Mouse (Mus musculus): Measurements from ENCODE around the gene Eml3. TPM values are rescaled to one million over a fixed set of nuclear protein-coding genes. Genes with fewer than 3 reads are reported as not detected.

Gene Eml3
- polyA plus RNA-seq, 1 experiment from 2014 or later, result 12.8 TPM

- WGBS, result under 1% methylated on average over 46 of the region's 46 CpGs
- peak overlapping the region; percentile 94 for H3K9ac ChIP-seq
Measured at GRCm38 (mm10) chr19:8942276-8942964, 13.1 kb downstream of the Eml3 start.

GRCm38 (mm10) chr19:8943047-8943446 is 13.7 kb downstream of the Eml3 start:
- Histone ChIP-seq H3K4me3 (peak overlapping the region; percentile 92), H3K4me2 (peak overlapping the region; percentile 66), H3K27me3 (no peaks in the 10 kb centered on the region), H3K4me1 (replicated peaks) (peaks cover 37% of the 10 kb centered on the region), H3K9me3 (no peaks in the 10 kb centered on the region), H3K36me3 (peaks cover 31% of the 10 kb centered on the region), H3K27ac (replicated peaks) (peak overlapping the region; percentile 90; the same call in 1 of the 2 replicates), H3K9ac (peak overlapping the region; percentile 94)
- ATAC-seq (ENCODE audit: low FRiP score, low read depth), result no peak
- WGBS, result 66% methylated on average over 2 of the region's 2 CpGs

More at GRCm38 (mm10) chr19:8942276-8942964, 13.1 kb downstream of the Eml3 start:
- Histone ChIP-seq H3K27me3 (no peaks in the 10 kb centered on the region), H3K4me2 (peak overlapping the region; percentile 66), H3K4me3 (peak overlapping the region; percentile 92), H3K36me3 (peaks cover 24% of the 10 kb centered on the region), H3K4me1 (replicated peaks) (peaks cover 37% of the 10 kb centered on the region), H3K9me3 (no peaks in the 10 kb centered on the region), H3K27ac (replicated peaks) (peak overlapping the region; percentile 90)
- ATAC-seq (ENCODE audit: low FRiP score, low read depth), result peak; percentile 29; the same call in 1 of the 2 replicates

- 60% methylated on average over 5 of the region's 5 CpGs for WGBS
- H3K27ac ChIP-seq (replicated peaks), result no peak overlapping the region
- H3K36me3 ChIP-seq, result peaks cover 41% of the 10 kb centered on the region
- peak overlapping the region; percentile 13 for H3K4me3 ChIP-seq
- H3K9ac ChIP-seq, result 0 out of 2 replicates have a peak overlapping the region, but pooled peaks have one; percentile 94
- no peaks in the 10 kb centered on the region for H3K27me3 ChIP-seq
- H3K4me2 ChIP-seq, result peak overlapping the region; percentile 66; the same call in 1 of the 2 replicates
- H3K9me3 ChIP-seq, result no peaks in the 10 kb centered on the region
- H3K4me1 ChIP-seq (replicated peaks), result peaks cover 37% of the 10 kb centered on the region
- ATAC-seq (ENCODE audit: low FRiP score, low read depth), result no peak
Measured at GRCm38 (mm10) chr19:8944062-8944461, 14.7 kb downstream of the Eml3 start.

- no peak for ATAC-seq (ENCODE audit: low FRiP score, low read depth)
- H3K4me2 ChIP-seq, result peak overlapping the region; percentile 66
- H3K36me3 ChIP-seq, result peaks cover 45% of the 10 kb centered on the region
- no peak overlapping the region for H3K4me3 ChIP-seq
- no peak overlapping the region for H3K27ac ChIP-seq (replicated peaks)
- peaks cover 37% of the 10 kb centered on the region for H3K4me1 ChIP-seq (replicated peaks)
- no peaks in the 10 kb centered on the region for H3K27me3 ChIP-seq
- 32% methylated on average over 5 of the region's 5 CpGs for WGBS
- H3K9me3 ChIP-seq, result no peaks in the 10 kb centered on the region
- H3K9ac ChIP-seq, result 0 out of 2 replicates have a peak overlapping the region, but pooled peaks have one; percentile 12
Measured at GRCm38 (mm10) chr19:8944750-8945149, 15.4 kb downstream of the Eml3 start.

GRCm38 (mm10) chr19:8945251-8945650 is 15.9 kb downstream of the Eml3 start:
- Histone ChIP-seq H3K9me3 (no peaks in the 10 kb centered on the region), H3K9ac (no peak overlapping the region), H3K4me3 (no peak overlapping the region), H3K27ac (replicated peaks) (no peak overlapping the region), H3K27me3 (no peaks in the 10 kb centered on the region), H3K4me2 (peak overlapping the region; percentile 66; the same call in 1 of the 2 replicates), H3K36me3 (peaks cover 47% of the 10 kb centered on the region), H3K4me1 (replicated peaks) (peaks cover 37% of the 10 kb centered on the region)
- no peak for ATAC-seq (ENCODE audit: low FRiP score, low read depth)
- WGBS, result 81% methylated on average over 6 of the region's 6 CpGs

GRCm38 (mm10) chr19:8946929-8947328 is 17.6 kb downstream of the Eml3 start:
- no peak for ATAC-seq (ENCODE audit: low FRiP score, low read depth)
- no peak overlapping the region for H3K27ac ChIP-seq (replicated peaks)
- no peak overlapping the region for H3K4me3 ChIP-seq
- H3K9ac ChIP-seq, result no peak overlapping the region
- H3K27me3 ChIP-seq, result no peaks in the 10 kb centered on the region
- H3K4me1 ChIP-seq (replicated peaks), result peaks cover 26% of the 10 kb centered on the region
- 95% methylated on average over 7 of the region's 7 CpGs for WGBS
- H3K36me3 ChIP-seq, result peaks cover 64% of the 10 kb centered on the region
- H3K4me2 ChIP-seq, result no peak overlapping the region
- no peaks in the 10 kb centered on the region for H3K9me3 ChIP-seq

GRCm38 (mm10) chr19:8950190-8950589 is 20.8 kb downstream of the Eml3 start:
- Histone ChIP-seq H3K27ac (replicated peaks) (no peak overlapping the region), H3K4me1 (replicated peaks) (peaks cover 26% of the 10 kb centered on the region), H3K4me3 (no peak overlapping the region), H3K9me3 (no peaks in the 10 kb centered on the region), H3K9ac (no peak overlapping the region), H3K27me3 (no peaks in the 10 kb centered on the region), H3K4me2 (no peak overlapping the region), H3K36me3 (peaks cover 65% of the 10 kb centered on the region)
- 90% methylated on average over 5 of the region's 5 CpGs for WGBS
- ATAC-seq (ENCODE audit: low FRiP score, low read depth), result no peak

- WGBS, result 78% methylated on average over 9 of the region's 9 CpGs
- Histone ChIP-seq H3K4me3 (no peak overlapping the region), H3K4me2 (no peak overlapping the region), H3K36me3 (peaks cover 55% of the 10 kb centered on the region), H3K27ac (replicated peaks) (peak overlapping the region; percentile 89), H3K9me3 (no peaks in the 10 kb centered on the region), H3K27me3 (no peaks in the 10 kb centered on the region), H3K4me1 (replicated peaks) (peaks cover 29% of the 10 kb centered on the region), H3K9ac (peak overlapping the region; percentile 42; the same call in 1 of the 2 replicates)
- ATAC-seq (ENCODE audit: low FRiP score, low read depth), result no peak
Measured at GRCm38 (mm10) chr19:8952241-8952640, 22.9 kb downstream of the Eml3 start.

GRCm38 (mm10) chr19:8953135-8954039 is 24.0 kb downstream of the Eml3 start, which contains the start of gene Tut1:
Tut1 (plus strand) TSS chr19:8953847.
- peak; percentile 96 for ATAC-seq (ENCODE audit: low FRiP score, low read depth)
- Histone ChIP-seq H3K4me3 (peak within 1 kb of the TSS; percentile 64), H3K4me2 (peak within 1 kb of the TSS; percentile 96), H3K4me1 (replicated peaks) (peaks cover 29% of the 10 kb centered on the region), H3K9ac (peak within 1 kb of the TSS; percentile 61), H3K27me3 (no peaks in the 10 kb centered on the region), H3K9me3 (no peaks in the 10 kb centered on the region), H3K27ac (replicated peaks) (peak within 1 kb of the TSS; percentile 89), H3K36me3 (peaks cover 51% of the 10 kb centered on the region)
- WGBS, result 2% methylated on average over 46 of the region's 46 CpGs

- peaks cover 48% of the 10 kb centered on the region for H3K36me3 ChIP-seq
- WGBS, result 10% methylated on average over 9 of the region's 9 CpGs
Measured at GRCm38 (mm10) chr19:8954171-8954570, 24.8 kb downstream of the Eml3 start.

GRCm38 (mm10) chr19:8962256-8962655 is 32.9 kb downstream of the Eml3 start:
- Histone ChIP-seq H3K9me3 (no peaks in the 10 kb centered on the region), H3K4me3 (no peak overlapping the region), H3K27me3 (no peaks in the 10 kb centered on the region), H3K9ac (no peak overlapping the region), H3K4me2 (no peak overlapping the region), H3K36me3 (peaks cover 79% of the 10 kb centered on the region), H3K27ac (replicated peaks) (no peak overlapping the region), H3K4me1 (replicated peaks) (peaks cover 9% of the 10 kb centered on the region)
- WGBS, result 91% methylated on average over 2 of the region's 2 CpGs
- no peak for ATAC-seq (ENCODE audit: low FRiP score, low read depth)

More at GRCm38 (mm10) chr19:8954171-8954570, 24.8 kb downstream of the Eml3 start:
- Histone ChIP-seq H3K4me1 (replicated peaks) (peaks cover 29% of the 10 kb centered on the region), H3K27ac (replicated peaks) (peak overlapping the region; percentile 89), H3K4me2 (peak overlapping the region; percentile 96), H3K9me3 (no peaks in the 10 kb centered on the region), H3K27me3 (no peaks in the 10 kb centered on the region), H3K9ac (peak overlapping the region; percentile 61), H3K4me3 (peak overlapping the region; percentile 64)
- no peak for ATAC-seq (ENCODE audit: low FRiP score, low read depth)

GRCm38 (mm10) chr19:8965075-8965474 is 35.7 kb downstream of the Eml3 start:
- Histone ChIP-seq H3K36me3 (peaks cover 74% of the 10 kb centered on the region), H3K9ac (no peak overlapping the region), H3K27ac (replicated peaks) (no peak overlapping the region), H3K27me3 (no peaks in the 10 kb centered on the region), H3K4me1 (replicated peaks) (peaks cover 24% of the 10 kb centered on the region), H3K9me3 (no peaks in the 10 kb centered on the region), H3K4me3 (no peak overlapping the region), H3K4me2 (no peak overlapping the region)
- 91% methylated on average over 11 of the region's 11 CpGs for WGBS
- no peak for ATAC-seq (ENCODE audit: low FRiP score, low read depth)

Data from hindbrain, embryonic 15.5 days (tissue).